Mouse (Mus musculus) gastrocnemius, postnatal 25 days (tissue): ENCODE data around the gene Hykk. TPM values are rescaled to one million over a fixed set of nuclear protein-coding genes. Genes with fewer than 3 reads are reported as not detected.

Source experiments
- DNase-seq: peaks from one replicate; pipeline ENCODE4 v3.0.0; 2022
- total RNA-seq, 2 experiments: library from RNA; stranded (reverse); gene quantifications; 1 replicate in 1 of 2; 2 replicates in 1 of 2; pipeline ENCODE4 v1.2.3; 2021

Hykk gene
- total RNA-seq, 2 experiments from 2014 or later: 0.83 to 0.84 TPM

DNA sequence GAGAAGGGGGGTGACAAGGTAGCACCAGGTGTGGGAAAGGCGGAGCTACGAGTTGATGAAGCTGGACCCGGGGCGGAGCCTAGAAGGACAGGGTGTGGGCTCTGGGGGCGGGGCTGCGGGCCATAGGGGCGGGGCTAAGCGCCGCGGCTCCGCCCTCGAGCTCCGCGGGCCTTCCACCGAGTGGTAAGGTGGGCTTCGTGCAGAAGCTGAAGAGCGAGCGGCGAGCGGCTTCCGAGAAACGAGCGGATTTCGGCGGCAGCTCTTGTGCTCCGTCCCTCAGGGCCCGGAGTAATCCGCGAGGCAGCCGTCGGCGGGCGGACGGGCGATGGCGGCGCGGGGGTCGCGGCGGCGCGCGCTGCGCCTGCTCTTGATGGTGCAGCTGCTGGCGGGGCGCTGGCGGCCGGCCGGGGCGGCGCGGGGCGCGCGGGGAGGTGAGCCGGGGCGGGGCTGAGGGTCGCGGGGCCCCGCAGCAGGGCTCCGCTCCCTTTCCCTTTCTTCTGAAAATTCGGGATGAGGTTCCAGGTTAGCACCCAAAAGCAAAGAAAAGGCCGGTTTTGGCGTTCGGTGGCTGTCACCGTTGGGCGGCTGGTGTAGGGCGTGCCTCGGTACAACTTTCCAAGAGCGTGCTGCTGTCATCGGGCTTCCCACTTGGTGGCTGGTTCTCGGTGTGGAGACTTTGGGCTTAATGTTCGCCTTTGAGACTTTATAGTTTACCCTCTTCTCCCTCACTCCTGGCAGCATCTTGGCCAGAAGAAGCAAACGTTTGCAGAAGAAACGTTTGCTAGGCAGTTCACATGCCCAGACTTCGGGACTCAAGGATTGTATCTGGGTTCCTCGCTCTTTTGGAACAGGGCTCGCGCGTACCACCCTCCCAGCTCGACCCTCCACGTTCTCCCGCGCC, 64.5 kb downstream of the Hykk start:
- no peak for DNase-seq

- DNase-seq: no peak
Observed at GRCm38 (mm10) chr9:54982401-54982800, 65.3 kb downstream of the Hykk start.

GRCm38 (mm10) chr9:54990362-54990761, 73.3 kb downstream of the Hykk start:
- DNase-seq: no peak

- DNase-seq: no peak
Observed at GRCm38 (mm10) chr9:54994381-54994780, 77.3 kb downstream of the Hykk start.

DNA sequence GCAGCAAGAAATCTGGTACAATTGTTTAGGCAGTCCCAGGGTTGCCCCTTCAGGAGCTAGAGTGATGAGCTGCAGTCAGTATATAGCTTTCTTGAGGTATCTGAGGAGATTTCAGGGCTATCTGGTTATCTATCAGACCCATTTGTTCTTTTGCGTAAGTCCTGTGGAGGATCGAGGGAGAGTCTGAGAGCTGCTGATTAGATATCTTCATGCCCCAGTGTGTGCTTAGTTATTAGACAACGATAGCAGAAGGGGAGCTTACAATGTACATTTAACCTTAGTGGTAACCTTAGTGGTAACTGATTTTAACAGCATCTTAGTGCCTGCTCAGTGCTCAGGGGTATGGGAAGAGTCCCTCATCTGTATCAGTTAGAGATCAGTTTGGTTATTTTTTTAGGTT, 78.6 kb downstream of the Hykk start:
- DNase-seq: no peak

Other genes starting within 250 kb of the Hykk start
- gene Dnaja4, start 218.4 kb upstream of the Hykk start, total RNA-seq: 100 to 1,000 TPM in 1 of 2 experiments, 10 to 100 TPM in 1; 62.5 to 147 TPM
- 10 to 100 TPM; 18.0 to 19.1 TPM for gene Wdr61, start 182.8 kb upstream of the Hykk start, total RNA-seq
- gene Crabp1, start 152.5 kb upstream of the Hykk start, total RNA-seq: under 1 TPM in 1 of 2 experiments, not detected in 1; 0.49 TPM
- 10 to 100 TPM; 21.7 to 22.1 TPM for gene Ireb2, start 53.5 kb upstream of the Hykk start, total RNA-seq
- 100 to 1,000 TPM; 109 to 123 TPM for gene Psma4, start 33.5 kb downstream of the Hykk start, total RNA-seq
- not detected for gene AY074887, start 33.7 kb downstream of the Hykk start, total RNA-seq
- gene Chrna5, start 63.6 kb downstream of the Hykk start, total RNA-seq: not detected
- gene Chrna3, start 109.3 kb downstream of the Hykk start, total RNA-seq: not detected
- gene Chrnb4, start 131.5 kb downstream of the Hykk start, total RNA-seq: under 1 TPM in 1 of 2 experiments, not detected in 1; 0.27 TPM
- gene Ube2q2, start 231.6 kb downstream of the Hykk start, total RNA-seq: 10 to 100 TPM; 27.2 to 31.4 TPM